Mouse (Mus musculus) right cerebral cortex, postnatal 36 days (tissue): ENCODE measurements around the gene Cacna2d4.
A peak's percentile ranks its signal among the peaks of the same experiment; 100 is the strongest.

Experiments
- DNase-seq, 2 experiments: peaks; one replicate each; pipeline ENCODE4 v3.0.0; 2022; ENCODE audit warnings: low spot score in 2 of 2, mixed read lengths in 1 of 2

Cacna2d4 gene

DNA sequence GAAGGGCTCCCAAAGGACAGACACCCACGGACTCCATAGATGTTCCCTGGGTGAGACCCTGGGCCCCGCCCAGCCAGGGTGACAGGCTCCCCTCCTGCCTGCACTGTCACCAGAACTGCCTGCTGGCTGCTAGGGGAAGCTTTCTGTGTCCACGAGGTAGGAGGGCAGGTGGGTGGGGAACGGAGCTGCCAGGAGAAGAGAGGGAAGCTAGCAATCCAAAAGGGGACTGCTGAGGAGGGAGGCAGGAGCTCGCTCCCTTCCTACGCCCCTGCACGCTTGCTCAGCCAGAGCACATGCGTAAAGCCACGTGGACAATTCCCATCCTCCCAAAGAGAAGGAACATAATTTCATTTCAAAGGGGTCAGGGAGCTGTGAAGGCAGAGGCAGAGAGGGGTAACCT is 73.8 kb downstream of the Cacna2d4 start:
- peak; percentile 72 to 87 for DNase-seq

DNA sequence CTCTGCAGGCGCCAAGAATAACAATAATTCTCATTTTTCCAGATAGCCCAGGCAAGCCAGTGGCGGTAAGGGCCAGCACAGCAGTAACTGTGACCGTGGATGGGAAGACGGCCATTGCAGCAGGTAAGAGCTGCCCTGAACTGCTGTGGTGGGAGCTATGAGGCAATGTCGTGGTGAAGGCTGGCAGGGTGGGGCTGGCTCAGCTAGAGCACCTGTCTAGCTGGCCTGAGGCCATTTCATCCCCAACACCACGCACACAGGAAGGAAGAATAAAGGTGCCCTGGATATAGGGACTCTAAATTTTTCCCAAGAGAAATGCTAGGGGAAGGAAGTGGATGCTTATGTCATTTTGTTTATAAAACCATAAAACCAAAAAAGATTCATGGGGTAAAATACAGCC is 76.1 kb downstream of the Cacna2d4 start:
- no peak for DNase-seq

DNA sequence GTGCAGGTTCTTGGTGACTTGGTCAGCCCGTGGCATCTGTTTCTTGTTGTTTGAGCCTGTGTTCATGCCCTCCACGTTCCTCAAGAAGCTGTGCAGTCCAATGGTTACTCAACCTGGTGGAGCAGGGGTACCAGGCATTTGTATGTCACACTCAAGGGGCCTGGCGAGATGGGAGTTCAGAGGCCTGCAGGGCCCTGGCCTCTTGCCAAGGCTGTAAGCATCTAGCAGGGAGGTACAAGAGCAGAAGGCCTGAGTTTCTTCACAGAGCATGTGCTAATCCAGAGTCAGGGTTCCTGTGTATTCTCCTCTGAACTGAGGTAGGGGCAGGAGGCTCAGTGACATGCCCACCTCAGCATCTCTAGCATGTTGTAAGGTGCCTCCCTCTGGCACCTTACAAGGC is 76.8 kb downstream of the Cacna2d4 start:
- no peak for DNase-seq

DNA sequence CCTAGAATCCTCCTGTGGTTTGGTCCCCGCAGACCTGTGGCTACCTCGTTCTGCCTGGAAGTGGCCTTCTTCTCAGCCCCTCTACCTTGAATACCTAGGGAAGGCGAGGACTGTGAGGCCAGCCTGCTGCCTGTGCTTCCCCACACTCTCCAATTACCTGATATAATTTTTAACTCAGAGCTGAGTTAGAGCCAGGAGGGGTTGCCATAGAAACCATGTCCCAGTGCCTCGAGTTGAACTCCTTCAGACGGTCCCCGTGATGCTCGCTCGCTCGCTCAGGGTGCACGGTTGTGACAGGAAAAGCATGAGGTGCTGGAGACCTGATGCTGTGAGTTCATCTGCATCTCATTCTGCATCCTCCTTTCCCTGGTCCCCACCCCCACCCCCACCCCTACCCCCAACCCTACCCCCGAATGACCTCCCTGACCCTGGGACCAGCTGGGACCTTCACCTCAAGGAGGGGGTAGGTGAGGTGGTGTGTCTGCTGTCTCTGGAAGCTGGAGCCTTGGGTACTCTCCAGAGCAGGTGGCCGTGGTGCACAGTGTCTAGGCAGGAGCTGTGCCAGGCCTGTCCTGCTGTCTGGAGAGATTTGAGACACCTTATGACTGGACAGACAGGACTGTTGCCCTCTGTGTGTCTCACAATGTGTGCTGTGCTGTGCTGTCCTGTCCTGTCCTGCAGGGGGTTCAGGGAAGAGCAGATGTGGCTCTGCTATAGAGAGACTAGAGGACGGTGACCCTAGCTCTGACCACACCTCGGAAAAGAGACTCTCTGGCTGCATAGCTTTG is 77.5 kb downstream of the Cacna2d4 start:
- peak; percentile 39 to 43 for DNase-seq

DNA sequence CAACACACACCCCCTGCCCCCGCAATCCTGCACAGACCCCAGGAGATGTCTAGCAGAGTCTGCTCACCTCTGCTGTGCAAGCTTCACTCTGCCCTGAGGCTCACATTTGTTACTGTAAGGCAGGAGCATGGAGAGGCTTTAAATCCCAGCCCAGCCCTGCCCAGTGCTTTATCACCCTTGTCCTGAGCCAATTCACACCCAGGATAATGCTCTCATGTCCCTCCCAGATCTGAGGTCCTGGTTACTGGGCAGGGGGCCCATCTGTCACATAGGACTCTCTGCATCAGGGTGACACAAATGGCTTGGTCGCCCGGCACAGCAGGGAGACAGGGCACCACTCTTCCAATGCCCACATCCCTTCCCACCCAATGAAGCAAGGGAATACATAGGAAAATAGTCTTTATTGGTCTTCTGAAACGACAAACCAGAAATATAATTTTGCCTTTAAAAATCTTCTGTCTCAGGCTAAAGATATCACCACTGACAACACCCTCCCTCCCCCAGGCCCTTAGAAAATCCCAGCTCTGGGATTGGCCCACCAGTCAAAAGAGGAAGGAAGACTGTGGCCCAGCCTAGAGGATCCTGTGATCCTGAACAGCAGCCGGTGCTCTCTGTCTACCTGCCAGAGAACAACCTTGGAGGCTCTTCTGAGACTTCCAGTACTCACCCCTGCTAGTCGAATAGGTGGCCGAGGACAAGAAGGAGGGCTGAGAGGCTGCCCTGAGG is 78.6 kb downstream of the Cacna2d4 start:
- no peak for DNase-seq

DNA sequence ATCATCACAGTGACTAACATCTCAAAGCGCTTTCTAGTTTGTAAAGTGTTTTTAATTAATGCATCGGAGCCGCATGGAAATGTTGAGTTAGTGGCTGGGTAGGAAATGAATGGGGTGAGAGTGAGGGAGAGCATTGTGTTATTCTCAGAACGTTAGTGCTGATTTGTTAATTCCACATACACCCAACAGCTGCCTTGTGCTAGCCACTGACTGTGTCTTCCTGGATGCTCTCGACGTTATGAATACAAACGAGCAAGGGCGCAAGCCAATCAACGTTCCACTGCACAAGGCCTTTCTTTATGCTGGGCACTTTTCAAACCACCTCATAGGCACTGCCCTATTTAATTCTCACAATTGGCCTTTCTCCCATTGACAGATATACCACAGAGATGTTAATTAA is 82.4 kb downstream of the Cacna2d4 start:
- no peak for DNase-seq

DNA sequence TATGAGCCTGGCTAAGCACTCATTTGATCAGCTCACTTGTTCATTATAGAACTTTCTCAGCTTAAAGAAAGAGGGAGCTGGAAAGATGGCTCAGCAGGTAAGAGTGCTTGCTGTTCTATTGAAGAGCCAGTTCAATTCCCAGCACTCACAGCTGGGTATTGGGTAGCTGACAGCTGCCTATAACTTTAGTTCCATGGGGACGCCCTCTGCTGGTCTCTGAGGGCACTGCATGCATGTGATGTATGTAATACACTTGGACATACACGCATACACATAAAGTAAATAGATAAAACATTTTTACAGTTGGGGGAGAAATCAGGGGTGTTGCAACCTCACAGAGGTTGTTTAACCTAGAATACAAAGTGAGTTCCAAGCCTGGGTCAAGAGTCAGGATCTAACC is 83.0 kb downstream of the Cacna2d4 start:
- no peak for DNase-seq

DNA sequence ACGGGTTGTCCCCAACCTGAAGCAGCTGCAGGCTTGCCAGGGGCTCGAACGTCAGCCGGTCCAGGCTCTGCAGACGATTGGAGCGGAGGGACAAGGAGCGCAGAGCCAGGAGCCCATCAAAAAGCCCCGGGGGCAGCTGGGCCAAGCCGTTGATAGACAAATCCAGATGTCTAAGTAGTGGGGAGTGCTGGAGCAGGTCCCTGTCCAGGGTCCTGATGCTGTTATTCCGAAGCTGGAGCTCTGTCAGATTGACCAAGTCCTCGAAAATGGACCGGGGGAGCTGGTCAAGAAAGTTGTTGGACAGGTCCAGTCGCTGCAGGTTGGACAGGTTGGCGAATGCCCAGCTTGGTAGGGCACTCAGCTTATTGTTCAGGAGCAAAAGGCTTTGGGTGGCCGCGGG is 84.2 kb downstream of the Cacna2d4 start:
- DNase-seq: no peak

DNA sequence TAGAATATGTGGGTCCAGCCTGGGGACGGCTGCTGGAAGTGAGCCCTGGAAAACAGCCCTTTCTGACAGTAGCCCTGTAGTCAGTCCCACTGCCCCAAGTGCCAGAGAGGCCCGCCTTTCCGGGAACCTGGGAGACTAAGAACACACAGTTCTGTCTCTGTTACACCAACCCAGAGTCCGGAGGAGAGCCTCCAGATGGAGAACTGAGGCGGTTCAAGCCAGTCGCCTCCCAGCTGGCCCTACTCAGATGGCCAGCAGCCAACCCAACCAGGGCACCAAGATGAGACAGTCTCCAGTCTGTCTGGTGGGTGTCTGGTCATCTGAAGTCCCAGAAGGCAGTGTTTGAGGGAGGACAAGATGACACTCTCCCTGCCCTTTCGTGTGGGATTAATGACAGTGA is 85.4 kb downstream of the Cacna2d4 start:
- peak in 1 of 2 experiments; percentile 22 for DNase-seq

DNA sequence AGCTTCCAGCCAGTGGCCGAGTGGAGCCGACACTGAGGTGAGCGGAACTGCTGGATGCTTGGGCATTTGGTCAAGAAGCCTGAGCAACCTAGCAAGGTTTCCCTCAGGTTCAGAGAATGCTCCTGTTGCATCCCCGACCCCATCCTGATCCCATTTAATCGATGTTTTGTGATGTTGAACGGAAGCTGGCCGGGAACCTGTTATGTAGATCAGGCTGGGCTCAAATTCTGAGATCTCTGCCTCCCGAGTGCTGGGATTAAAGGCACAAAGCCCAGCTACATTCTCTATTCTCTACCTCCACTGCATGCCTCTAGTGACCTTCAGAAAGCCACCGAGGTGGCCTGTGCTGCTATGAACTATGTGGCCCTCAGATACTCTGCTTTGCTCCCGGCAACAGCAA is 88.5 kb downstream of the Cacna2d4 start:
- no peak for DNase-seq

DNA sequence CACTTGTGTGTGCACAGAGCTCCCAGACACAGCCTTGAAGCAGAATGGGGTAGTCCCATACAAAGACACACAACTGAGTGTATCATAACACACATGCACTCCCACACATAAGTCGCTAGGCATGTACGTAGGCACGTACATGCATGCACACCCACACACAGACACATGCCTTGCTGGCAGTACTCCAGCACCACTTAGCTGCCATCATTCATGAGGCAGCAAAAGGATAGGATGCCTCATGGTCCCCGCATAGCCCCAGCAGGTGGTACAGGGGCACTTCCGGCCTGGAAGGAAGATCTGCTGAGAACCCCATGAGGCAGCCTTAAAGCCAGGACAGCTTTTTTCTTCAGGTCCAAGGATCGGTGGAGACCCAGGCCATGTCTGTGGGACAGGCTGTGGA is 89.7 kb downstream of the Cacna2d4 start:
- DNase-seq: no peak

DNA sequence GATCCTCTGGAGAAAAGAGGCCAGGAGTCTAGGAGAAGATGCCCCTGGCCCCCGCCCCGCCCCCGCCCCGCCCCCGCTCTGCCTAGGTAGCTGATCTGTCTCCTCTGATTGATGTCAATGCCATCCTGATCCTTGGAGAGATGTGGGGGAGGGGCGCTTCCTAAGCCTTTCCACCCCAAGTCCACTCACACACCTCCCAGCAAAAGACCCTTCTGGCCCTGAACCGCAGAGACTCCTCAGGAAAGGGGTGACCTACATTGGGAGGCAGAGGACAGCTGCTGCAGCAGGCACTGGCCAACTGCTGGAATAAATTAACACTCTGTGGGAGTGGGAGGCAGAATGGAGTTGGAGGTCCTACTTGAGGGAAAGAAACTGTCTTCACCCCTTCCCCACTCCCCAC is 90.2 kb downstream of the Cacna2d4 start:
- DNase-seq: no peak

DNA sequence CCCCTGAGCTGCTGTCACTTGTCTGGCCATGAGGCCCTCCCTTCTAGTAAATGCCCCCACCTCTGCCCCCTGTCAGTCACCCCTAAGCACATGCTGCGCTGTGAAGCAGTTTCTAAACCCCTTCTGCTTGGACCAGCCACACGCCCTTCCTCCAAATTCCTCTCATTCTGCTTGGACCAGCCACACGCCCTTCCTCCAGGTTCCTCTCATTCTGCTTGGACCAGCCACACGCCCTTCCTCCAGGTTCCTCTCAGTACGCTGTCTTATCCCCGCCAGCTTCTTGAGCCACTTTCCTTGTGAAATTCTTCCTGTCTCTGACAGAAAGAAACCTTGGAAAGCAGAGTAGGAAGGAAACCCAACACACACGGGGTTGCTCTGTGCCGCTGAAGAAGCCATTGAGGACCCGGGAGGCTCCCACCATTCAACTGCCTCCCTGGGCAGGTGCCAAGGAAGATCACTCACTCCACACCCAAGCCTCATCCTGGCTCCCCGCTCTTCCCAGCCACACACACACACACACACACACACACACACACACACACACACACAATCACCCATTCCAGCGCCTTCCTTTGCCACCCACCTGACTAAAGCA is 92.3 kb downstream of the Cacna2d4 start:
- no peak for DNase-seq

DNA sequence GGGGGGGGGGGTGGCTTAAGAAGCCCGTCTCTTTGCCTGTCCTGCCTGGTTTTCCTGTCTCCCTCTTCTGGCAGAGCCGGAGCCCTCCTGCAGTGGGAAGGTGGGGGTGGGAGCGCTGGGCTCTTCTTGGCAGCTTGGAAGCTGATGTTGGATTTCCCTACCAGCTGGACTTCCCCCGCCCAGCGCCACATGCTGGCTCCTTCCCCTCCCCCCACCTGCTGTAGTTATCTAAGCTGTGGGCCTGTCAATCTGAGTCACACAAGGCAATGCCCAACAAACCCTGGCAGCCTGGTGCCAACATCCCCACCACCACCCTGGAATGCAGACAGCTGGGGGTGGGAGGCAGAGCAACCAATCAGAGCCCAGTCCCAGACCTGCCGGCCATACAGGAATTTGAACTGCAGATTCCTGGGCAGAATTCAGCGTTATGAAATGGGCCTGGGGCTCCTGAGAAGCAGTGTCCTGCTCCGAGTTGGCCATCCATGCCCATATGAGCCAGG is 92.9 kb downstream of the Cacna2d4 start:
- peak; percentile 91 to 92 for DNase-seq

DNA sequence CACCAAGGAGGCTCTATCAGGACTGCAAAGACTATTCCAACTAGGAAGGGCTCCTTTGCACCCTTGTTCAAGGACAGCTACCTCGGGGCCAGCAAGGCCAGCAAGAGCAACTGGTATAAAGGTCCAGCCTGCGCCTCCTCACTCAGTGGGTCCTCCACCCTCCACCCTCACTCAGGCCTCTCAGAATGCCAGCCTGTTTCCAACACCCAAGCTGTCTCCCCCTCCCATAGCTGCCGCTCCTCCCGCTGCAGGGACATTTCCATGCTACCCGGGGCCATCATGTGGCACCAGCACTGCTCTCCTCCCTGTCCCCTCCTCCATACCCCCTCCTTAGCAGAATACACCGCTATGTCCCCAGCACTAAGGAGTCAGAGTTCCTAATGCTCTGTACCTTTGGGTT is 93.6 kb downstream of the Cacna2d4 start:
- no peak for DNase-seq

DNA sequence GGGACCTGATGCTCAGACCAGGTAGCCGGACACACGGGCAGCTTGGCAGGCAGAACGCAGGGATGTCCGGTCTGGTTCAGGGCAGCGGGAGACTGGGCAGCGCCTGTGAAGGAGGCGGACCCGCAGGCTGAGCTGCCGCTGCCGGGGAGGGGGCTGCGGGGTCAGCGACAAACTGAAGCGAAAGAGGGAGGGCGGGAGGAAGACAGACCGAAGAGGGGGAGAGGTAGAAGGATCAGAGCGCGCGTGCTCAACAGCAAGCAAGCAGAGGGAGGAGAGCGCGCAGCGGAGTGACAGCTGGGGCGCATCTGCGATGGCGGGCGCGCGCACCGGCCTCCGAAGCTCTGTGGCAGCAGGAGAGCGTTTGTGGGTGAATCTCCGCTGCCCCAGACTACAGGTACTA is 94.2 kb downstream of the Cacna2d4 start, which contains the start of gene Lrtm2:
TSS of gene Lrtm2 (minus strand) at position 261 of the 400 bp plus-strand sequence.
- peak; percentile 67 to 76 for DNase-seq

DNA sequence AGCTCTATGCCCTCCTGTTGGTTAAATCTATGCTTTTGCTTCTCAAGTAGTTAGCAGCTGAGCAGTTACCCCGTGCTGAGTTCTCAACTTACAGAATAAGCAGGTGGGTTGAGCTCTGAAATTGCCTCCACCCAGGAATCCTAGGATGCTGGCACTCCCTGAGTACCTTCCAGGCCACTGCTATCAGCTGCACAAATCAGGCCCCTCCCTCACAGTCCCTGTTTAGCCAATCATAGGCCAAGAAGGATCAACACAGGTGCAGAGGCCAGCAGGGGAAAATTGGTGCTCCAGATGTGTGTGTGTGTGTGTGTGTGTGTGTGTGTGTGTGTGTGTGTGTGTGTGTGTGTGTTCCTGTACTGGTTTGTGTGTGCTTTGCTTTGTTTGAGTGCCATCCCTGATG is 95.8 kb downstream of the Cacna2d4 start:
- DNase-seq: no peak

DNA sequence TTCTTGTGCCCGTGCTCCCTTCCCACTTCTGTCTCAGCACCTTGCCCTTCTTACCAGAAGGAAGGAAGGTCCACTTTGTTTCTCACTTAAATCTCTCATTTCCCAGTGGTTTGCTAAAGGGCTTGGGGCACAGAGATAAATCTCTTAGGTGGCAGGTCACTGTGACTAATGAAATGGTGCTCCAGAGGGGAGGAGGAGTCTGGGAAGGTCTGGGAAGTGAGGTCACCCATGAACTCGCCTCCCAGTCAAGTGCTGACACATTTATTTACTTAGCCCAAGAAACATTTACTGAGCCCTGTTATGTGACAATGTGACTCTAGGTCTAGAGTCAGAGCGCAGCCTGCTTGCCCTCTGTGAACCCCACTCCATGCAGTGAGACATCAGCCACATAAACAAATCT is 96.9 kb downstream of the Cacna2d4 start:
- no peak for DNase-seq

DNA sequence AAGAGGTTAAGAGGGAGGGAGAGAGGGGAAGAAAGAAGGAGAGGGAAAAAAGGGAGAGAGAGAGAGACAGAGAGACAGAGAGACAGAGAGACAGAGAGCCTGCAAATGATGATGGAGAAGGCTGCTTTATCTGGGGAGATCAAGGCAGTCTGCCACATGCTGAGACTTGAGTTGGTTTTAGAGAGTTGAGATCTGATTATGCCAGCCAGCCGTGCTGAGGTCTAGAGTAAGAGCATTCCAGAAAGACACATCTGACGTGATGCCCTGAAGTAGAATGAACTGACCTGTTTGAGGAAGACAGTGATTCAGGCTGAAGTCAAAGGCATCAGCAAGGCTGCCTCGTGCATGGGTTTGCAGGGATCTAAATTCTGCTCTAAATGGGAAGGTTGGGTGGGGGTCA is 97.5 kb downstream of the Cacna2d4 start:
- no peak for DNase-seq

DNA sequence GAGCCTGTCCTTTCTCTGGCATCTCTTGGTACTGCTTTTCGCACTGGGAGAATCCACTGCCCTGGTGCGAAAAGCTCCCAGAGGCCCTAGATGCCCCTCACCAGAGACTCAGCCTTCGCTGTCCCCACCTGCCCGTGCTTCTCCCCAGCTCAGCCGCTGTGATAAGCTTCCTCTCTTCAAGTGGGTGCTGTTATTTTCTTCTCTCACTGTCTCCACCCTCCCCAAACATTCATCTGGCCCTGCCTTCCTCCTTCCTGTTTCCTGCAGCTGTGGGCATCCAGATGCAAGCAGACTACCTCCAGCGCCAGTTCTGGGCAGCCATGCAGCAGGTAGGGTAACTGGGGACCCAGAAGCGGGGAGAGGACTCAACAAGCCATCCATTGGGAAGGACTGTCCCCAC is 99.8 kb downstream of the Cacna2d4 start:
- DNase-seq: no peak

DNA sequence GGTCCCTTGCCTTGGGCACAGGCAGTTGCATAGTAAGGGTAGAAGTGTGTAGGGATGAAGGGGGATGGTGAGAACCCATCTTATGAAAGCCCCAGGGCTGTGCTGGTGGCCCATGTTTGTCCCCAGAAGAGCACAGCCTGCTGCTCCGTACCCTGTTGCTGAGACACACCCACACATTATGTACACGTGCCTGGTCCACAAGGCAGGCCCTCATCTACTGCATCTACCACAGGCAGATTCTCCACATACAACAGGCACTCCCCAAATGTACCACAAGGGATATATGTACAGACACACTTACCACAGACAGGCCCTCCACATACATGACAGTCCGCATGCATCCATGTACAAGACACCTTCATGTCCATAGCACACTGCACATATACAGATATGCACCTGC is 101.0 kb downstream of the Cacna2d4 start:
- no peak for DNase-seq

DNA sequence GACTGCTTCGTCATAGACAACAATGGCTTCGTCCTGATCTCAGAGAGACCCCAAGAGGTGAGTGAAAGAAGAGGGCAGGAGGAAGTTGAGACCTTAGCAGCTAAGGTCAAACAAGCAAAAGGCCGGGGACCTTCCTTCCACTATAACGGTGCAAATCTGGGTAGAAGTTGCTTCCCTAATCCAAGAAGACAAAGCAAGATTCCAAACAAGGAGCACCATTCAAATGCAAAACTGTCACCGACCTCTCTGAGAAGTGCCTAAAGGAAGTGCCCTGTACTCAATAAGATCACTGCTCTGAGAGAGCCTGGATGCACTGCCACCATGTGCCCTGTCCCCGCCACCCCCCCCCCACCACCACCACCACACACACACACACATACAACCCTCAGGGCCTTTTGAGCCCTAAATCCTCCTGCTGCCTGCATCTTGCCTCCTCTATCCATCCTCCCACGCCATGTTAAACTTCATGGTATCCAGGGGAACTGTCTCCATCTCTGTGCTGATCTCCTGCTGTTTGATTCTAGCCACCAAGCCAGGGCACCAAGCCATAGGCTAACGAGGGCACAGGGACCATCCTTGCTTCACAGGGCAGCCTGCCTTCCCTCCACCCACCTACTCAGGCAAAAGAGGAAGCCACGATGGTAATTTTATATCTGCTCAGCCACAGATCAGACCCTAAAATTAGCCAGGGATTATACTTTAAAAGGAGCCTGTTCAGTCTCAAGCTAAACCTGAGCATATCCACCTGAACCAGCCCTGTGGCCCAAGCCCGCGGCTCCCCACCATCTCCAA is 102.0 kb downstream of the Cacna2d4 start:
- no peak for DNase-seq
